Mouse (Mus musculus): ENCODE measurements around the gene Dcun1d4. TPM values are rescaled to one million over a fixed set of nuclear protein-coding genes. Genes with fewer than 3 reads are reported as not detected.

The Dcun1d4 gene
- polyA plus RNA-seq, 1 experiment: 5.3 TPM

DNA sequence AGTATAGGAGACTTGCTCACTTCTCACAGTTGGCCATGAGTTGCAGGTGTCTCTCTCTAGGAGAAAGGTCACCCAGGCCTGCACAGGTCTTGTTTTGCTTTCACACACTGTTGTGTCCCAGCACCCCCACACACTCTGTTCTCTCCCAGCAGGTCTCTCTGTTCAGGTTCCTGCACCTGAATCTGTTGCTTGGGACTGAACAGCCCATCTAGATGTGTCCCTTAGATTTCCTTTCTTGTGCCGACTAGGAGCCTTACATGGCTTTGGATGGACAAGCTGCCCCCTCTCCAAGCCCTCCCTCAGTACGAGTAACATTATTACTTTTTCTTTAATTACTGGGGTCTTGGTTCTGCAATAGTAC, 59.7 kb downstream of the Dcun1d4 start:
- no peaks in the 10 kb centered on the region for H3K79me2 ChIP-seq (ENCODE audit: control insufficient read depth, insufficient read depth)
- no peak for TF ChIP-seq REST (IDR thresholded peaks at IDR 0.05; ENCODE audit: insufficient read depth, insufficient read length)
- TF ChIP-seq TCF3 (IDR thresholded peaks at IDR 0.05; ENCODE audit: insufficient read length, low read depth): no peak
- TF ChIP-seq MAX (IDR thresholded peaks at IDR 0.05; ENCODE audit: low read depth): no peak
- TF ChIP-seq TCF12 (IDR thresholded peaks at IDR 0.05; ENCODE audit: insufficient read depth, poor library complexity, severe bottlenecking): no peak
- no peak for TF ChIP-seq POLR2A (IDR thresholded peaks at IDR 0.05; ENCODE audit: insufficient read length, low read depth)
- TF ChIP-seq CEBPB (IDR thresholded peaks at IDR 0.05; ENCODE audit: insufficient read depth, poor library complexity, severe bottlenecking): no peak
- no peak for TF ChIP-seq POLR2AphosphoS2 (IDR thresholded peaks at IDR 0.05; ENCODE audit: insufficient read length, low read depth)
- TF ChIP-seq MYOG (IDR thresholded peaks at IDR 0.05; ENCODE audit: control insufficient read depth in 1 of 3, insufficient read depth in 1 of 3, insufficient read length in 2 of 3, low read depth in 2 of 3): no peak
- TF ChIP-seq E2F4 (IDR thresholded peaks at IDR 0.05; ENCODE audit: insufficient read depth): no peak
- no peak for TF ChIP-seq USF1 (IDR thresholded peaks at IDR 0.05; ENCODE audit: low read depth)
- no peak for TF ChIP-seq SRF (IDR thresholded peaks at IDR 0.05; ENCODE audit: control insufficient read depth, insufficient read length, low read depth)
- TF ChIP-seq MYOD1 (IDR thresholded peaks at IDR 0.05; ENCODE audit: control insufficient read depth in 1 of 3, insufficient read length in 2 of 3, low read depth in 2 of 3): no peak
- H3K4me3 ChIP-seq: no peak overlapping the region
- H3ac ChIP-seq (ENCODE audit: control insufficient read depth, insufficient read length): no peak overlapping the region
- H3K4me2 ChIP-seq (ENCODE audit: low read depth): no peak overlapping the region
- no peaks in the 10 kb centered on the region for H3K36me3 ChIP-seq (ENCODE audit: control insufficient read depth, insufficient read depth)
- no peaks in the 10 kb centered on the region for H3K27me3 ChIP-seq (ENCODE audit: control insufficient read depth, insufficient read depth, insufficient read length)

DNA sequence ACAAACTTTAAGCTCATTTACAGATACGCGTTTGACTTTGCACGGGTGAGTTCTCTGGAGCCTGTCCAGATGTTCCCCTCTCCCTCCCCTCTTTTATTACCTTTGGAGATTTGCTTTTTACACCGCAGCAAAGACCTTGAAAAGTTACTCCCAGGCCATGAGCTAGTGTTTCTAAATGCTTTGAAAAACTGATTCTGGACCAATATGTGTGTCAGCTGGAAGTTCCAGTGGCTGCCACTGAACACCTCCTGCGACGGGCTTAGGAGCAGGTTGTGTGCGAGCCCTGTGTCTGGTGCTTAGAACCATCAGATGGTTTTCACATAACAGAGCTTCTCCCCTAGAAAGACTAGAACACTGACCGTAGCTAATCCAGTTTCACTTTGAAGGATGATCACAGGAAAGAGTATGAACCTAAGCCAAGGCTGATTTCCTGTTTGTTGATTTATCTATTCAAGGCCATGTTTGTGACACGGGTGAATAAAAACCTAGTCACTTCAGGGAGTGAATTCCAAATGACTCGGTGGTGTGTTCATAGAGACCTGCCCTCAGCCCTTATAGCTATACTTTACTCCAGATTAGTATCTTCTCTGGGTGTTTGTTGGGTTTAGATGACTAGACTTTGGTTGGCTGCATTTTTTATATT, 63.4 kb downstream of the Dcun1d4 start:
- Histone ChIP-seq H3K36me3 (ENCODE audit: control insufficient read depth, insufficient read depth) (no peaks in the 10 kb centered on the region), H3K79me2 (ENCODE audit: control insufficient read depth, insufficient read depth) (no peaks in the 10 kb centered on the region), H3K4me3 (no peak overlapping the region), H3K4me2 (ENCODE audit: low read depth) (no peak overlapping the region), H3ac (ENCODE audit: control insufficient read depth, insufficient read length) (no peak overlapping the region), H3K27me3 (ENCODE audit: control insufficient read depth, insufficient read depth, insufficient read length) (no peaks in the 10 kb centered on the region)
- no peak for TF ChIP-seq USF1 (IDR thresholded peaks at IDR 0.05; ENCODE audit: low read depth)
- no peak for TF ChIP-seq MYOD1 (IDR thresholded peaks at IDR 0.05; ENCODE audit: control insufficient read depth in 1 of 3, insufficient read length in 2 of 3, low read depth in 2 of 3)
- TF ChIP-seq MAX (IDR thresholded peaks at IDR 0.05; ENCODE audit: low read depth): no peak
- TF ChIP-seq CEBPB (IDR thresholded peaks at IDR 0.05; ENCODE audit: insufficient read depth, poor library complexity, severe bottlenecking): no peak
- TF ChIP-seq TCF12 (IDR thresholded peaks at IDR 0.05; ENCODE audit: insufficient read depth, poor library complexity, severe bottlenecking): no peak
- no peak for TF ChIP-seq E2F4 (IDR thresholded peaks at IDR 0.05; ENCODE audit: insufficient read depth)

DNA sequence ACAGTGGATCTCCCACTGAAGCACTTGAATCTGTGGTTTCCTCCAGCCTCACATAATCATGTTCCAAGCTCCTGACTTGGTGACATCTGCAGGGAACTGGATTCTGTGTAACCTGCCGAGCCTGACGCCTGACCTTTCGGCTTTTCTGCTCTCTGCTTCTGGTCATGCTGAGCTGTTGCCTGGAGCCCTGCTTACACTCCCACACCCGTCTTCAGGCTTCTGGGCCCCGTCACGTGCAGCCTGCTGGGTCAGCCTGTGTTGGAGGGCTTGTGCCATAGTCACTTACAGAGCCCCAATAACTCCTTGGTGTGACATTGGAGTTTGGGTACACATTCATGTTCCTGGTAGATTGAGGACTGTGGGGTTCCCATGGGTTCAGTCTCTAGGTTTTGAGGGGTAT, 64.8 kb downstream of the Dcun1d4 start:
- no peaks in the 10 kb centered on the region for H3K27me3 ChIP-seq (ENCODE audit: control insufficient read depth, insufficient read depth, insufficient read length)
- H3K79me2 ChIP-seq (ENCODE audit: control insufficient read depth, insufficient read depth): no peaks in the 10 kb centered on the region
- H3ac ChIP-seq (ENCODE audit: control insufficient read depth, insufficient read length): no peak overlapping the region
- no peak for TF ChIP-seq SRF (IDR thresholded peaks at IDR 0.05; ENCODE audit: control insufficient read depth, insufficient read length, low read depth)
- H3K36me3 ChIP-seq (ENCODE audit: control insufficient read depth, insufficient read depth): no peaks in the 10 kb centered on the region
- H3K4me2 ChIP-seq (ENCODE audit: low read depth): no peak overlapping the region
- H3K4me3 ChIP-seq: no peak overlapping the region

DNA sequence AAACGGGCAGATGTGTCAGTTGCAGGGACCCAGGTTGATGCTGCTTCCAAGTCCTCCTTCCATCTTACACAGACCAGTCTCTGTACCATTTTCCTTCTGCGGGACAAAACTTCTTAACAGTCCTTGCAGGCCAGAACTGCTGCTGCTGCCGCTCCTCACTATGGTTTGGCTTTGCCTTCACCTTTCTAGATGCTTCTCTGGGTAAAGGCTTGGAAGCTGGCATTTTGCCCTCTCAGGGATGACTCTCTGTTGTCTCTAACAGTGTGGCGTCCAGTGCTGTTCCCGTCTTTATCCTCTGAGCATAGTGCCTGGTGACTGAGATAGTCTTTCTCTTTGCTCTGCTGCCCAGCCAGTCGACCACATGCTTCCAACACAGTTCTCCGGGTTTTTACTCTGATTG, 66.5 kb downstream of the Dcun1d4 start:
- no peak overlapping the region for H3K4me3 ChIP-seq
- no peaks in the 10 kb centered on the region for H3K27me3 ChIP-seq (ENCODE audit: control insufficient read depth, insufficient read depth, insufficient read length)
- H3K4me2 ChIP-seq (ENCODE audit: low read depth): no peak overlapping the region
- no peaks in the 10 kb centered on the region for H3K36me3 ChIP-seq (ENCODE audit: control insufficient read depth, insufficient read depth)
- H3K79me2 ChIP-seq (ENCODE audit: control insufficient read depth, insufficient read depth): no peaks in the 10 kb centered on the region
- H3ac ChIP-seq (ENCODE audit: control insufficient read depth, insufficient read length): no peak overlapping the region
- no peak for TF ChIP-seq TCF12 (IDR thresholded peaks at IDR 0.05; ENCODE audit: insufficient read depth, poor library complexity, severe bottlenecking)
- no peak for TF ChIP-seq MYOG (IDR thresholded peaks at IDR 0.05; ENCODE audit: control insufficient read depth in 1 of 3, insufficient read depth in 1 of 3, insufficient read length in 2 of 3, low read depth in 2 of 3)
- no peak for TF ChIP-seq TCF3 (IDR thresholded peaks at IDR 0.05; ENCODE audit: insufficient read length, low read depth)
- TF ChIP-seq E2F4 (IDR thresholded peaks at IDR 0.05; ENCODE audit: insufficient read depth): no peak
- TF ChIP-seq SRF (IDR thresholded peaks at IDR 0.05; ENCODE audit: control insufficient read depth, insufficient read length, low read depth): no peak
- TF ChIP-seq MYOD1 (IDR thresholded peaks at IDR 0.05; ENCODE audit: control insufficient read depth in 1 of 3, insufficient read length in 2 of 3, low read depth in 2 of 3): no peak
- TF ChIP-seq POLR2A (IDR thresholded peaks at IDR 0.05; ENCODE audit: insufficient read length, low read depth): no peak
- TF ChIP-seq MAX (IDR thresholded peaks at IDR 0.05; ENCODE audit: low read depth): no peak
- TF ChIP-seq USF1 (IDR thresholded peaks at IDR 0.05; ENCODE audit: low read depth): no peak
- no peak for TF ChIP-seq CEBPB (IDR thresholded peaks at IDR 0.05; ENCODE audit: insufficient read depth, poor library complexity, severe bottlenecking)
- no peak for TF ChIP-seq POLR2AphosphoS2 (IDR thresholded peaks at IDR 0.05; ENCODE audit: insufficient read length, low read depth)
- no peak for TF ChIP-seq REST (IDR thresholded peaks at IDR 0.05; ENCODE audit: insufficient read depth, insufficient read length)

DNA sequence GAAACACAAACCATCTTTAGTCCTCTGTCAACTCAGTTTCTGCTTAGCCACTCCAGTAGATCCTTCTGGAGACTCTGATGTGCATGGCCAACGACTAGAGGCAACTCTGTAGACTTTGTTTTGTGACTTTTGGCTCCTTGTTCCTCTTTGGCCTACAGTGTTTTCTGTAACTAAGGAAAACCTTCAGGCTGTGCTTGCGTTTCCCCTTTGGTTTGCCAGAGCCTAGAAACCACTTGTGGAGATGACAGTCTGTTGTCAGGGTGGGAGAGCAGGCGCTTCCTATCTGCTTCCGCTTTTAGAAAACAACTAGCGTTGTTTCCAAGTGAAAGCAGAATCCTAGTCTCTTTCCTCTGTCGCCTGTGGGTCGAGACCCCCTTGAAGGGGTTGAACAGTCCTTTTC, 67.4 kb downstream of the Dcun1d4 start:
- Histone ChIP-seq H3K4me2 (ENCODE audit: low read depth) (no peak overlapping the region), H3K36me3 (ENCODE audit: control insufficient read depth, insufficient read depth) (no peaks in the 10 kb centered on the region), H3K27me3 (ENCODE audit: control insufficient read depth, insufficient read depth, insufficient read length) (no peaks in the 10 kb centered on the region), H3ac (ENCODE audit: control insufficient read depth, insufficient read length) (no peak overlapping the region), H3K4me3 (no peak overlapping the region), H3K79me2 (ENCODE audit: control insufficient read depth, insufficient read depth) (no peaks in the 10 kb centered on the region)
- TF ChIP-seq E2F4 (IDR thresholded peaks at IDR 0.05; ENCODE audit: insufficient read depth) (no peak), USF1 (IDR thresholded peaks at IDR 0.05; ENCODE audit: low read depth) (no peak), REST (IDR thresholded peaks at IDR 0.05; ENCODE audit: insufficient read depth, insufficient read length) (no peak), MYOG (IDR thresholded peaks at IDR 0.05; ENCODE audit: control insufficient read depth in 1 of 3, insufficient read depth in 1 of 3, insufficient read length in 2 of 3, low read depth in 2 of 3) (no peak), POLR2A (IDR thresholded peaks at IDR 0.05; ENCODE audit: insufficient read length, low read depth) (no peak), TCF3 (IDR thresholded peaks at IDR 0.05; ENCODE audit: insufficient read length, low read depth) (no peak), POLR2AphosphoS2 (IDR thresholded peaks at IDR 0.05; ENCODE audit: insufficient read length, low read depth) (no peak), SRF (IDR thresholded peaks at IDR 0.05; ENCODE audit: control insufficient read depth, insufficient read length, low read depth) (no peak), TCF12 (IDR thresholded peaks at IDR 0.05; ENCODE audit: insufficient read depth, poor library complexity, severe bottlenecking) (no peak), CEBPB (IDR thresholded peaks at IDR 0.05; ENCODE audit: insufficient read depth, poor library complexity, severe bottlenecking) (no peak), MAX (IDR thresholded peaks at IDR 0.05; ENCODE audit: low read depth) (no peak), MYOD1 (IDR thresholded peaks at IDR 0.05; ENCODE audit: control insufficient read depth in 1 of 3, insufficient read length in 2 of 3, low read depth in 2 of 3) (no peak)

Data from myocyte (in vitro differentiated cells).